In genomic region chr2:150500124-150500973, GRCm38 (mm10) we compare ENCODE assay signal across 9 mouse cellular contexts. TPM values are rescaled to one million over a fixed set of nuclear protein-coding genes. Genes with fewer than 3 reads are reported as not detected.
DNase-seq lines count a peak whose midpoint lies in the region; ATAC-seq and TF ChIP-seq lines count a peak whose summit lies in the region.
"Not testable (repeated sequence)": the region's sequence is repeated elsewhere in the genome, so short reads cannot be mapped to it uniquely, and the experiment has no call there.
"Had no signal": no experiment of that assay in that cellular context is flagged by ENCODE, and none has a peak within 500 bp of the region (broad histone marks: within the 10 kb centered on the region; RNA-seq: fewer than 3 reads in every experiment).

No protein-coding gene starts in this region.

- H3K9me3 ChIP-seq in embryonic facial prominence, embryonic 10.5 days; forebrain, embryonic 15.5 days; hindbrain, embryonic 11.5 days (ENCODE audit: control insufficient read depth, low read length); kidney, embryonic 15.5 days (replicated peaks); liver, embryonic 13.5 days (replicated peaks); midbrain, embryonic 12.5 days: not testable (repeated sequence)

- H3K4me2 ChIP-seq in forebrain, embryonic 15.5 days (replicated peaks): peak overlapping the region; percentile 32
- 0 out of 2 replicates have a peak overlapping the region, but pooled peaks have one; percentile 28 for H3K4me2 ChIP-seq in hindbrain, embryonic 11.5 days (replicated peaks; ENCODE audit: low read depth, low read length)
- peak overlapping the region; percentile 59 for H3K4me2 ChIP-seq in kidney, embryonic 15.5 days
- 0 out of 2 replicates have a peak overlapping the region, but pooled peaks have one; percentile 17 for H3K4me2 ChIP-seq in liver, embryonic 13.5 days
- H3K4me2 ChIP-seq in midbrain, embryonic 12.5 days (replicated peaks): peak overlapping the region; percentile 40

- TF ChIP-seq CTCF in olfactory bulb, adult 2 months (IDR thresholded peaks at IDR 0.05; ENCODE audit: insufficient read depth, low read depth, low read length): not testable (repeated sequence)

- not testable (repeated sequence) for H3K36me3 ChIP-seq in embryonic facial prominence, embryonic 10.5 days (replicated peaks); forebrain, embryonic 15.5 days; hindbrain, embryonic 11.5 days (ENCODE audit: control insufficient read depth, insufficient read depth, low read length); kidney, embryonic 15.5 days; liver, embryonic 13.5 days; midbrain, embryonic 12.5 days

- TF ChIP-seq POLR2A in olfactory bulb, adult 2 months (IDR thresholded peaks at IDR 0.05; ENCODE audit: insufficient read depth, low read depth, low read length): not testable (repeated sequence)

- H3K9ac ChIP-seq in forebrain, embryonic 15.5 days (replicated peaks); hindbrain, embryonic 11.5 days (ENCODE audit: low read depth, low read length); kidney, embryonic 15.5 days; liver, embryonic 13.5 days; midbrain, embryonic 12.5 days (replicated peaks): not testable (repeated sequence)

- DNase-seq in embryonic facial prominence, embryonic 10.5 days (ENCODE audit: low spot score): peak; percentile 22
- peak; percentile 15 for DNase-seq in hindbrain, embryonic 11.5 days (ENCODE audit: low spot score)
- DNase-seq in liver, embryonic 13.5 days: not testable (repeated sequence)

- H3K27ac ChIP-seq in embryonic facial prominence, embryonic 10.5 days (replicated peaks); forebrain, embryonic 15.5 days (replicated peaks); hindbrain, embryonic 11.5 days (ENCODE audit: low read depth, low read length); kidney, embryonic 15.5 days; liver, embryonic 13.5 days; midbrain, embryonic 12.5 days (replicated peaks); olfactory bulb, adult 2 months (ENCODE audit: insufficient read depth, low read depth, low read length): not testable (repeated sequence)

- not testable (repeated sequence) for ATAC-seq in forebrain, embryonic 15.5 days (replicated peaks); liver, embryonic 13.5 days (ENCODE audit: low read depth)
- ATAC-seq in hindbrain, embryonic 11.5 days (ENCODE audit: low FRiP score): peak; percentile 73; the same call in 1 of the 2 replicates
- peak; percentile 77; the same call in 1 of the 2 replicates for ATAC-seq in kidney, embryonic 15.5 days (replicated peaks; ENCODE audit: low FRiP score)
- peak; percentile 47; the same call in 1 of the 2 replicates for ATAC-seq in midbrain, embryonic 12.5 days (ENCODE audit: low FRiP score, low read depth)

- H3K4me1 ChIP-seq in embryonic facial prominence, embryonic 10.5 days; forebrain, embryonic 15.5 days; hindbrain, embryonic 11.5 days (replicated peaks; ENCODE audit: control insufficient read depth, insufficient read depth, low read length); kidney, embryonic 15.5 days; liver, embryonic 13.5 days (replicated peaks); midbrain, embryonic 12.5 days; olfactory bulb, adult 2 months (ENCODE audit: control insufficient read depth, insufficient read depth, low read length): not testable (repeated sequence)

- not testable (repeated sequence) for H3K27me3 ChIP-seq in embryonic facial prominence, embryonic 10.5 days (replicated peaks; ENCODE audit: low read depth, poor library complexity, severe bottlenecking); forebrain, embryonic 15.5 days; hindbrain, embryonic 11.5 days (ENCODE audit: control insufficient read depth, insufficient read depth, low read length); kidney, embryonic 15.5 days; liver, embryonic 13.5 days; midbrain, embryonic 12.5 days

- H3K4me3 ChIP-seq in embryonic facial prominence, embryonic 10.5 days: peak overlapping the region; percentile 34
- H3K4me3 ChIP-seq in forebrain, embryonic 15.5 days: peak overlapping the region; percentile 25
- not testable (repeated sequence) for H3K4me3 ChIP-seq in hindbrain, embryonic 11.5 days (ENCODE audit: low read depth, low read length); liver, embryonic 13.5 days (replicated peaks)
- peak overlapping the region; percentile 32 for H3K4me3 ChIP-seq in kidney, embryonic 15.5 days (replicated peaks)
- H3K4me3 ChIP-seq in midbrain, embryonic 12.5 days: peak overlapping the region; percentile 32
- H3K4me3 ChIP-seq in olfactory bulb, adult 2 months (ENCODE audit: insufficient read depth, low read depth, low read length): peak overlapping the region; percentile 1; the same call in 1 of the 2 replicates

- 43% methylated on average over 60 of the region's 60 CpGs for WGBS in embryonic facial prominence, embryonic 10.5 days
- 43% methylated on average over 60 of the region's 60 CpGs for WGBS in forebrain, embryonic 15.5 days
- 38% methylated on average over 59 of the region's 60 CpGs for WGBS in hindbrain, embryonic 11.5 days
- 38% methylated on average over 60 of the region's 60 CpGs for WGBS in kidney, embryonic 15.5 days
- WGBS in liver, embryonic 13.5 days (ENCODE audit: insufficient replicate concordance): 40% methylated on average over 60 of the region's 60 CpGs
- 48% methylated on average over 60 of the region's 60 CpGs for WGBS in midbrain, embryonic 12.5 days
- WGBS in olfactory bulb, adult 2 months: 47% methylated on average over 60 of the region's 60 CpGs

RNA-seq across cellular contexts. Expression of gene Zfp345, which starts 15.5 kb away (rescaled TPM):
- 0.10 and 0.13 TPM in 2 replicates for polyA plus RNA-seq in embryonic facial prominence, embryonic 10.5 days (2016; fragmentation: Nextera tagmentation; extraction: Ambion mirVana)
- polyA plus RNA-seq in forebrain, embryonic 15.5 days (2015; fragmentation: Nextera tagmentation; extraction: Ambion mirVana): not detected in 2 replicates
- not detected in 2 replicates for polyA plus RNA-seq in hindbrain, embryonic 11.5 days (2014; fragmentation: Nextera tagmentation; extraction: Ambion mirVana)
- 0.09 and 0.34 TPM in 2 replicates for polyA plus RNA-seq in kidney, embryonic 15.5 days (2015; fragmentation: Nextera tagmentation; extraction: Ambion mirVana)
- polyA plus RNA-seq in liver, embryonic 13.5 days (2015; fragmentation: Nextera tagmentation; extraction: Ambion mirVana): 0.05 and 0.16 TPM in 2 replicates
- polyA plus RNA-seq in midbrain, embryonic 12.5 days (2016; fragmentation: Nextera tagmentation; extraction: Ambion mirVana): not detected in 2 replicates
- not detected in 2 replicates for polyA plus RNA-seq in olfactory bulb, adult 2 months (2012; ENCODE audit: insufficient read depth, insufficient read length, low replicate concordance, missing spikeins)
- polyA plus RNA-seq: large intestine, adult 2 months had no signal

RNA-seq across cellular contexts. Expression of gene Zfp442, which starts 49.1 kb away (rescaled TPM):
- polyA plus RNA-seq in embryonic facial prominence, embryonic 10.5 days (2016; fragmentation: Nextera tagmentation; extraction: Ambion mirVana): 10.0 and 10.9 TPM in 2 replicates
- polyA plus RNA-seq in forebrain, embryonic 15.5 days (2015; fragmentation: Nextera tagmentation; extraction: Ambion mirVana): 8.1 and 8.3 TPM in 2 replicates
- polyA plus RNA-seq in hindbrain, embryonic 11.5 days (2014; fragmentation: Nextera tagmentation; extraction: Ambion mirVana): 7.9 and 9.6 TPM in 2 replicates
- polyA plus RNA-seq in kidney, embryonic 15.5 days (2015; fragmentation: Nextera tagmentation; extraction: Ambion mirVana): 10.3 and 11.1 TPM in 2 replicates
- polyA plus RNA-seq in liver, embryonic 13.5 days (2015; fragmentation: Nextera tagmentation; extraction: Ambion mirVana): 0.98 and 1.5 TPM in 2 replicates
- polyA plus RNA-seq in midbrain, embryonic 12.5 days (2016; fragmentation: Nextera tagmentation; extraction: Ambion mirVana): 9.4 and 9.8 TPM in 2 replicates
- polyA plus RNA-seq in olfactory bulb, adult 2 months (2012; ENCODE audit: insufficient read depth, insufficient read length, low replicate concordance, missing spikeins): not detected in 2 replicates
- polyA plus RNA-seq: G1E had no signal
